Mouse (Mus musculus): ENCODE measurements around the gene Chd1l. TPM values are rescaled to one million over a fixed set of nuclear protein-coding genes. Genes with fewer than 3 reads are reported as not detected.

The Chd1l gene
- polyA plus RNA-seq, 1 experiment from 2014 or later, result 9.6 TPM

DNA sequence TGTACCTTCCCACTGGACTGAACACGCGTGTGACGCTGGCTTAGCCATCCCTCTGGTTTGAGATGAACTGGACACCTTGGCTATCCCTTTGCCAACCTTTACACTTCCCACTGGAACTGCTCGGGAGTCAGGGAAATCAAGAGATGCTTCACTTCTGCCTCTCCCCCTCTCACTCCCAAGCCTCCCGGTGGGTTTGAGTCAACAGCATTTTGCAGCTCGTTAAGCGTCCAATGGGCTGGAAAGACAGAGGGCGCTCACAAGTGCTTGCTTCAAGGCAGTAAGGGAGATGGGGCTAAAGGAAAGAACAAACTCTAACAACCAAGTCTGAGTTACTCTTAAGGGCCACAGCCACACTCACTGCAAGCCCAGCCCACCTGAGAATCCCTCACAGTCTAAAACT lies 19.3 kb downstream of the Chd1l start:
- Histone ChIP-seq H3K4me1 (ENCODE audit: insufficient read depth, low read depth, low read length) (no peaks in the 10 kb centered on the region), H3K4me2 (replicated peaks; ENCODE audit: low read depth, low read length) (no peak overlapping the region), H3K4me3 (ENCODE audit: low read depth, low read length) (no peak overlapping the region), H3K27ac (ENCODE audit: low read length) (no peak overlapping the region), H3K27me3 (replicated peaks; ENCODE audit: insufficient read depth, low read length) (no peaks in the 10 kb centered on the region), H3K9ac (replicated peaks; ENCODE audit: low read depth) (no peak overlapping the region), H3K9me3 (ENCODE audit: low read length) (no peaks in the 10 kb centered on the region), H3K36me3 (ENCODE audit: insufficient read depth, low read length) (0 out of 2 replicates have a peak, but pooled peaks cover 7% of the 10 kb centered on the region)
- ATAC-seq (no peak), DNase-seq (ENCODE audit: low spot score) (no peak)
- 59% methylated on average over 8 of the region's 8 CpGs for WGBS
- TF ChIP-seq CTCF (IDR thresholded peaks at IDR 0.05) (no peak), EP300 (IDR thresholded peaks at IDR 0.05) (no peak)

DNA sequence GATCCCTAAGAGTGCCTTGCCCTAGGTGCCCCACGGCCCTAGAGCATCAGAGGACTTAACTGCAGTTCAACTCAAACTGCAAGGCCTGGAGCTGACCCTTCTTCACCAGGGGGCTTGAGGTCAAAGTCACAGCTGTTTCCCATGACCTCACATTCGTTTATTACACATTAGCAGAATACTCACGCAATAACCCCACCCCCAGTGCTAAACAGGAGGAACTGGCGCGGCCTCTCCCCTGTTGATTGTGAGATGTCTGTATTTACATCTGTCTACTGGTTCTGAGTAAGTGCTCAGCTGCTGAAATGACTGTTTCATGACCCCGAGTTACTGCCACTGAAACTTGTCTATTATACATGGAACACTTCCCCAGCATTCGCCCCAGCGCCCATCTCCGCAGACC lies 22.3 kb downstream of the Chd1l start:
- DNase-seq (ENCODE audit: low spot score) (no peak), ATAC-seq (peak; percentile 11; the same call in 1 of the 2 replicates)
- TF ChIP-seq EP300 (IDR thresholded peaks at IDR 0.05), result no peak
- no peak for TF ChIP-seq CTCF (IDR thresholded peaks at IDR 0.05)

GRCm38 (mm10) chr3:97585383-97586160 lies 24.4 kb downstream of the Chd1l start:
- no peaks in the 10 kb centered on the region for H3K4me1 ChIP-seq (ENCODE audit: insufficient read depth, low read depth, low read length)
- 52% methylated on average over 18 of the region's 18 CpGs for WGBS
- H3K4me2 ChIP-seq (replicated peaks; ENCODE audit: low read depth, low read length), result no peak overlapping the region
- no peak for TF ChIP-seq EP300 (IDR thresholded peaks at IDR 0.05)
- peak; percentile 92 for TF ChIP-seq CTCF (IDR thresholded peaks at IDR 0.05)
- 0 out of 2 replicates have a peak, but pooled peaks cover 10% of the 10 kb centered on the region for H3K36me3 ChIP-seq (ENCODE audit: insufficient read depth, low read length)
- H3K27me3 ChIP-seq (replicated peaks; ENCODE audit: insufficient read depth, low read length), result no peaks in the 10 kb centered on the region
- DNase-seq (ENCODE audit: low spot score) (peak; percentile 90), ATAC-seq (peak; percentile 78)
- no peak overlapping the region for H3K4me3 ChIP-seq (ENCODE audit: low read depth, low read length)
- H3K27ac ChIP-seq (ENCODE audit: low read length), result no peak overlapping the region
- H3K9ac ChIP-seq (replicated peaks; ENCODE audit: low read depth), result no peak overlapping the region
- H3K9me3 ChIP-seq (ENCODE audit: low read length), result no peaks in the 10 kb centered on the region

More for the DNA sequence above, 22.3 kb downstream of the Chd1l start:
- Histone ChIP-seq H3K4me1 (ENCODE audit: insufficient read depth, low read depth, low read length) (no peaks in the 10 kb centered on the region), H3K9ac (replicated peaks; ENCODE audit: low read depth) (no peak overlapping the region), H3K4me2 (replicated peaks; ENCODE audit: low read depth, low read length) (no peak overlapping the region), H3K9me3 (ENCODE audit: low read length) (no peaks in the 10 kb centered on the region), H3K27ac (ENCODE audit: low read length) (no peak overlapping the region), H3K27me3 (replicated peaks; ENCODE audit: insufficient read depth, low read length) (no peaks in the 10 kb centered on the region), H3K36me3 (ENCODE audit: insufficient read depth, low read length) (0 out of 2 replicates have a peak, but pooled peaks cover 7% of the 10 kb centered on the region), H3K4me3 (ENCODE audit: low read depth, low read length) (no peak overlapping the region)
- WGBS, result 63% methylated on average over 9 of the region's 9 CpGs

DNA sequence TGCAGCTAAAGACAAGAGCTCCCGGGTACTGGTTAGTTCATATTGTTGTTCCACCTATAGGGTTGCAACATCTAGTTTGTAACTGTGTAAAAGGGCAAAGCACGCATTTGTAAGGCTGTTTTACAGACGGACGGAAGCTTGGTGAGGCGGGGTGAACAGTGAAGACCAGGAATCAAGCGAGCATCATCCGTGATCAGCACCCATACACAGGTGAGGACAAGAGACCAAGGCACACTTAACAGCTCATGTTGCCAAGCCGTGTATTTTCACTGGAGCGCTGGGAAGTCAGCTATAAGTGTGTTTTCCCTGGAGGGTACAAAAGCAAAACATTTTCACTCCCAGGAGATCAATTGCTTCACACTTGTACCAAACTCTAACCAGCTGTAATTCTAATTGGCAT lies 36.2 kb downstream of the Chd1l start:
- H3K9ac ChIP-seq (replicated peaks; ENCODE audit: low read depth), result no peak overlapping the region
- TF ChIP-seq EP300 (IDR thresholded peaks at IDR 0.05) (no peak), CTCF (IDR thresholded peaks at IDR 0.05) (no peak)
- ATAC-seq, result no peak
- no peaks in the 10 kb centered on the region for H3K4me1 ChIP-seq (ENCODE audit: insufficient read depth, low read depth, low read length)
- no peaks in the 10 kb centered on the region for H3K27me3 ChIP-seq (replicated peaks; ENCODE audit: insufficient read depth, low read length)
- no peaks in the 10 kb centered on the region for H3K36me3 ChIP-seq (ENCODE audit: insufficient read depth, low read length)
- no peak overlapping the region for H3K4me2 ChIP-seq (replicated peaks; ENCODE audit: low read depth, low read length)
- no peaks in the 10 kb centered on the region for H3K9me3 ChIP-seq (ENCODE audit: low read length)
- DNase-seq (ENCODE audit: low spot score), result no peak
- WGBS, result 87% methylated on average over 9 of the region's 9 CpGs
- no peak overlapping the region for H3K27ac ChIP-seq (ENCODE audit: low read length)
- H3K4me3 ChIP-seq (ENCODE audit: low read depth, low read length), result no peak overlapping the region

- Histone ChIP-seq H3K9me3 (ENCODE audit: low read length) (no peaks in the 10 kb centered on the region), H3K27ac (ENCODE audit: low read length) (no peak overlapping the region), H3K27me3 (replicated peaks; ENCODE audit: insufficient read depth, low read length) (no peaks in the 10 kb centered on the region), H3K4me1 (ENCODE audit: insufficient read depth, low read depth, low read length) (no peaks in the 10 kb centered on the region), H3K9ac (replicated peaks; ENCODE audit: low read depth) (no peak overlapping the region), H3K36me3 (ENCODE audit: insufficient read depth, low read length) (no peaks in the 10 kb centered on the region), H3K4me3 (ENCODE audit: low read depth, low read length) (no peak overlapping the region), H3K4me2 (replicated peaks; ENCODE audit: low read depth, low read length) (no peak overlapping the region)
- no peak for ATAC-seq
- 43% methylated on average over 5 of the region's 5 CpGs for WGBS
- DNase-seq (ENCODE audit: low spot score), result no peak
- TF ChIP-seq CTCF (IDR thresholded peaks at IDR 0.05) (no peak), EP300 (IDR thresholded peaks at IDR 0.05) (no peak)
These were observed 45.4 kb downstream of the Chd1l start for GRCm38 (mm10) chr3:97564588-97564987.

DNA sequence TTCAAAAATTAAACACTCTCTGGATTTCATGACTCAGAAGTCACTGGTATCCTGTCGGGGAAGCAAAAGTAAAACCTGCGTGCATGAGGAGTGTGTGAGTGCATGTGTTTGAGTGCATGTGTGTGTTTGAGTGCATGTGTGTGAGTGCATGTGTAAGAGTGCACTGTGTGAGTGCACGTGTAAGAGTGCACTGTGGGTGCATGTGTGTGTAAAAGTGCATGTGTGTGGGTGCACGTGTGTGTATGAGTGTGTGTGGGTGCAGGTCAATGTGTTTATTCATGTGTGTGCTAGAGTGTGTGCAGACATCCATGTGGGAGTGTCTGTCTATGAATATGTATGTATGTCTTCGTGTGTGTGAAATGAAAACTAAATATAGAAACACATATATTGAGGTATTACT lies 51.4 kb downstream of the Chd1l start:
- DNase-seq (ENCODE audit: low spot score) (no peak), ATAC-seq (no peak)
- H3K36me3 ChIP-seq (ENCODE audit: insufficient read depth, low read length), result no peaks in the 10 kb centered on the region
- no peak overlapping the region for H3K4me3 ChIP-seq (ENCODE audit: low read depth, low read length)
- TF ChIP-seq CTCF (IDR thresholded peaks at IDR 0.05) (no peak), EP300 (IDR thresholded peaks at IDR 0.05) (no peak)
- no peaks in the 10 kb centered on the region for H3K27me3 ChIP-seq (replicated peaks; ENCODE audit: insufficient read depth, low read length)
- no peaks in the 10 kb centered on the region; the same call in 1 of the 2 replicates for H3K4me1 ChIP-seq (ENCODE audit: insufficient read depth, low read depth, low read length)
- H3K9ac ChIP-seq (replicated peaks; ENCODE audit: low read depth), result no peak overlapping the region
- H3K4me2 ChIP-seq (replicated peaks; ENCODE audit: low read depth, low read length), result no peak overlapping the region
- WGBS, result 82% methylated on average over 5 of the region's 5 CpGs
- no peaks in the 10 kb centered on the region for H3K9me3 ChIP-seq (ENCODE audit: low read length)
- H3K27ac ChIP-seq (ENCODE audit: low read length), result no peak overlapping the region
